Mouse (Mus musculus) hindbrain, embryonic 11.5 days (tissue): ENCODE results near the gene Hist1h1a. TPM values are rescaled to one million over a fixed set of nuclear protein-coding genes. Genes with fewer than 3 reads are reported as not detected.

Experiments
- ATAC-seq: fragments of 200-750 bp; cut with Nextera tagmentation; 2 replicates; pipeline ENCODE4 v1.8.0; 2017; ENCODE audit warnings: mild to moderate bottlenecking, moderate TSS enrichment, moderate library complexity; ENCODE audit not compliant: low FRiP score
- DNase-seq: peaks from one replicate; pipeline ENCODE4 v3.0.0-alpha.2; 2015; ENCODE audit warnings: low spot score
- H3K27ac ChIP-seq: fragments of 300-500 bp; sonication (generic); 2 replicates; pipeline ENCODE4 v1.5.1; 2014; ENCODE audit warnings: mild to moderate bottlenecking, low read depth, low read length
- H3K27me3 ChIP-seq: fragments of 300-500 bp; sonication (generic); 2 replicates; pipeline ENCODE4 v1.6.1; 2014; ENCODE audit warnings: mild to moderate bottlenecking, low read length, moderate library complexity, mixed read lengths; ENCODE audit not compliant: control insufficient read depth, insufficient read depth
- H3K36me3 ChIP-seq: fragments of 300-500 bp; sonication (generic); 2 replicates; pipeline ENCODE4 v1.6.1; 2014; ENCODE audit warnings: mild to moderate bottlenecking, low read length, moderate library complexity, mixed read lengths; ENCODE audit not compliant: control insufficient read depth, insufficient read depth
- H3K4me1 ChIP-seq: fragments of 300-500 bp; sonication (generic); replicated peaks from 2 replicates; pipeline ENCODE4 v1.6.1; 2014; ENCODE audit warnings: low read length, mixed read lengths; ENCODE audit not compliant: control insufficient read depth, insufficient read depth
- H3K4me2 ChIP-seq: fragments of 300-500 bp; sonication (generic); replicated peaks from 2 replicates; pipeline ENCODE4 v1.6.1; 2014; ENCODE audit warnings: mild to moderate bottlenecking, low read depth, low read length
- H3K4me3 ChIP-seq: fragments of 300-500 bp; sonication (generic); 2 replicates; pipeline ENCODE4 v1.5.1; 2014; ENCODE audit warnings: low read depth, low read length
- H3K9ac ChIP-seq: fragments of 300-500 bp; sonication (generic); 2 replicates; pipeline ENCODE4 v1.6.1; 2014; ENCODE audit warnings: low read depth, low read length
- H3K9me3 ChIP-seq: fragments of 300-500 bp; sonication (generic); 2 replicates; pipeline ENCODE4 v1.6.1; 2016; ENCODE audit warnings: low read length; ENCODE audit not compliant: control insufficient read depth
- WGBS: fragments of 180-500 bp; shearing (Covaris S2); extraction: QIAGEN DNeasy Blood & Tissue Kit; methylation state at CpG from one replicate; pipeline ENCODE4 v1.1.7; 2014; 5-methylcytosine and 5-hydroxymethylcytosine counted together
- polyA plus RNA-seq: library from polyadenylated mRNA; unstranded; fragments of >200 nt; fragmentation: Nextera tagmentation; extraction: Ambion mirVana; gene quantifications from 2 replicates; pipeline ENCODE4 v1.2.1, GENCODE M21; 2014

Gene Hist1h1a
- polyA plus RNA-seq, 1 experiment from 2014 or later, result 3.7 TPM

DNA sequence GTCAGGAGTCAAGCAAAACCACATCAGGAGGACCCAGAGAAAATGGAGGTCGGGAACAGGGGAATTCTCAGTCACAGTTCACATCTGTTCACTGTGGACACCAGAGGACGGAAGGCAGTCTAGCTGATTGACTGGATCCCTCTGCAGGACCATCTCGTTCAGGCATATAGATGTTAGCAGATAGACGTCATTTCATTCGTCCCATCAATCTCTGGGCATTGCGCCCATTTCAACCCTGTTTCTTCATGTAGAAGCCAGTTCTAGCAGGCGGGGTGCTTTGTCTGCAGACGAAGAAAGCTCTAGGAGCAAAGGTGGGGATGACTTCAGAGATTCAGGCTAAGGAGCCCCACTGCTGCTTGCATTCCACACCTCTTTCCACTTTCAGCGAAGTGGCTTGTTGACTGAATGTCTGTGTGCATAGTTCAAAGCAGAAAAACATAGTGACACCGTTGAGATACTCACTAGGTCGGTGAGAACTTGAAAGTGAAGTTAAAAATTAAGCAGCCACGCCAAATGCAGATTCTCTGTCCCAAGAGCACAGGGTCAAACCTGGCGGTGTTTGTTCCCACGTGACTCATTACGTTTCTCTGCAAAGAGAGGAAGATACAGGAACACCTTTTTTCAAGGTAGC, 43.1 kb downstream of the Hist1h1a start, which contains the start of gene Slc17a2:
TSS of gene Slc17a2 (plus strand) at position 572 of the 631 bp plus-strand sequence.
- Histone ChIP-seq H3K36me3 (no peaks in the 10 kb centered on the region), H3K4me2 (no peak within 1 kb of the TSS), H3K9me3 (no peaks in the 10 kb centered on the region), H3K27ac (no peak within 1 kb of the TSS), H3K4me1 (no peaks in the 10 kb centered on the region), H3K4me3 (no peak within 1 kb of the TSS), H3K9ac (no peak within 1 kb of the TSS), H3K27me3 (no peaks in the 10 kb centered on the region)
- 87% methylated on average over 15 of the region's 15 CpGs for WGBS
- ATAC-seq (no peak), DNase-seq (no peak)

Other genes starting within 250 kb of the Hist1h1a start
- gene Hist1h4h, start 232.6 kb upstream of the Hist1h1a start, polyA plus RNA-seq, result 4.7 TPM in 2 replicates
- gene Hist1h2af, start 229.8 kb upstream of the Hist1h1a start, polyA plus RNA-seq, result 3.6 and 8.4 TPM in 2 replicates
- 3.7 and 4.8 TPM in 2 replicates for gene Hist1h3g, start 228.2 kb upstream of the Hist1h1a start, polyA plus RNA-seq
- gene Hist1h2bh, start 220.3 kb upstream of the Hist1h1a start, polyA plus RNA-seq, result 0.60 and 0.89 TPM in 2 replicates
- gene Hist1h3f, start 219.6 kb upstream of the Hist1h1a start, polyA plus RNA-seq, result 1.0 and 1.1 TPM in 2 replicates
- 0.56 and 0.80 TPM in 2 replicates for gene Hist1h4f, start 212.0 kb upstream of the Hist1h1a start, polyA plus RNA-seq
- 0.56 and 0.57 TPM in 2 replicates for gene Hist1h1d, start 210.4 kb upstream of the Hist1h1a start, polyA plus RNA-seq
- gene Hist1h3e, start 201.3 kb upstream of the Hist1h1a start, polyA plus RNA-seq, result 6.7 and 6.9 TPM in 2 replicates
- gene Hist1h2ae, start 192.4 kb upstream of the Hist1h1a start, polyA plus RNA-seq, result 70.9 and 82.9 TPM in 2 replicates
- 3.2 and 4.8 TPM in 2 replicates for gene Hist1h2bg, start 192.3 kb upstream of the Hist1h1a start, polyA plus RNA-seq
- 1.5 and 3.7 TPM in 2 replicates for gene Hist1h2bf, start 189.5 kb upstream of the Hist1h1a start, polyA plus RNA-seq
- gene Hist1h2ad, start 189.3 kb upstream of the Hist1h1a start, polyA plus RNA-seq, result 1.0 and 2.9 TPM in 2 replicates
- gene Hist1h3d, start 187.9 kb upstream of the Hist1h1a start, polyA plus RNA-seq, result 7.2 and 8.3 TPM in 2 replicates
- gene Hist1h4d, start 182.1 kb upstream of the Hist1h1a start, polyA plus RNA-seq, result 95.0 and 95.9 TPM in 2 replicates
- 1.8 and 2.2 TPM in 2 replicates for gene Hist1h2be, start 142.5 kb upstream of the Hist1h1a start, polyA plus RNA-seq
- 19.7 and 23.7 TPM in 2 replicates for gene Hist1h1e, start 141.1 kb upstream of the Hist1h1a start, polyA plus RNA-seq
- gene Hist1h2ac, start 79.7 kb upstream of the Hist1h1a start, polyA plus RNA-seq, result 0.79 and 0.84 TPM in 2 replicates
- 21.0 and 26.1 TPM in 2 replicates for gene Hist1h2bc, start 79.5 kb upstream of the Hist1h1a start, polyA plus RNA-seq
- gene Hist1h1t, start 67.9 kb upstream of the Hist1h1a start, polyA plus RNA-seq, result 0.17 TPM in 1 of 2 replicates, not detected in the other
- 4.5 and 4.9 TPM in 2 replicates for gene Hist1h4c, start 65.2 kb upstream of the Hist1h1a start, polyA plus RNA-seq
- 3.4 and 4.2 TPM in 2 replicates for gene Hfe, start 52.8 kb upstream of the Hist1h1a start, polyA plus RNA-seq
- gene Hist1h1c, start 24.9 kb upstream of the Hist1h1a start, polyA plus RNA-seq, result 14.9 and 16.7 TPM in 2 replicates
- gene Hist1h3c, start 18.1 kb upstream of the Hist1h1a start, polyA plus RNA-seq, result 10.7 and 11.3 TPM in 2 replicates
- 1.4 and 3.0 TPM in 2 replicates for gene Hist1h2bb, start 16.9 kb upstream of the Hist1h1a start, polyA plus RNA-seq
- gene Hist1h2ab, start 12.5 kb upstream of the Hist1h1a start, polyA plus RNA-seq, result 42.5 and 50.0 TPM in 2 replicates
- 6.5 and 10.7 TPM in 2 replicates for gene Hist1h3b, start 11.4 kb upstream of the Hist1h1a start, polyA plus RNA-seq
- 3.6 and 4.8 TPM in 2 replicates for gene Hist1h4b, start 6.7 kb upstream of the Hist1h1a start, polyA plus RNA-seq
- gene Hist1h4a, start 2.4 kb upstream of the Hist1h1a start, polyA plus RNA-seq, result 0.32 TPM in 1 of 2 replicates, not detected in the other
- 3.4 and 5.3 TPM in 2 replicates for gene Hist1h3a, start 1.3 kb upstream of the Hist1h1a start, polyA plus RNA-seq
- gene Trim38, start 6.2 kb downstream of the Hist1h1a start, polyA plus RNA-seq, result not detected in 2 replicates
- gene Slc17a2, start 43.3 kb downstream of the Hist1h1a start, polyA plus RNA-seq, result not detected in 2 replicates
- not detected in 2 replicates for gene Slc17a3, start 75.8 kb downstream of the Hist1h1a start, polyA plus RNA-seq
- not detected in 2 replicates for gene Slc17a1, start 104.1 kb downstream of the Hist1h1a start, polyA plus RNA-seq
- gene Slc17a4, start 151.3 kb downstream of the Hist1h1a start, polyA plus RNA-seq, result not detected in 2 replicates
- not detected in 2 replicates for gene Hist1h2ba, start 170.5 kb downstream of the Hist1h1a start, polyA plus RNA-seq
- not detected in 2 replicates for gene Hist1h2aa, start 170.8 kb downstream of the Hist1h1a start, polyA plus RNA-seq
- gene Scgn, start 227.5 kb downstream of the Hist1h1a start, polyA plus RNA-seq, result 0.15 and 0.35 TPM in 2 replicates